ENCODE assay signal across 23 mouse cellular contexts in the genomic region with DNA sequence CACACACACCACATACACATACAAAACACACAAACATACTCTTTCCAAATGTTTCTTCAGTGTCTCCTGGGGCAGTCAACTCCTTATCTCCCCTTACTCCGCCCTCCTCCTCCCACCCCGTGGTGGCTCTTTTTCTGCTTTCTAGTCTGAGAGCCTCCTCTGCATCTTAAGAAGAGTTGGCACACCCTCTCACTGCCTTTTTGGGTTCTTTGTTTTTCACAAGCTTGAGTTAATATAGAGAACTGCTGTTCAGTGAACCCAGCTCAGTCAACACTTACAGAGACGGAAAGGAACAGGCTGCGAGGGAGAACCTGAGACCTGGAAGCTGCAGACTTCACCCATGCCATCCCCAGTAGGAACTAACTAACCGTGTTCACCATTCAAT. TPM values are rescaled to one million over a fixed set of nuclear protein-coding genes. Genes with fewer than 3 reads are reported as not detected.
DNase-seq lines count a peak whose midpoint lies in the region; ATAC-seq and TF ChIP-seq lines count a peak whose summit lies in the region.
"Had no signal": no experiment of that assay in that cellular context is flagged by ENCODE, and none has a peak within 500 bp of the region (broad histone marks: within the 10 kb centered on the region; RNA-seq: fewer than 3 reads in every experiment).

No protein-coding gene starts in this region.

- H3K4me3 ChIP-seq in MEL (ENCODE audit: control insufficient read depth in 1 of 2, insufficient read depth in 1 of 2, low read depth in 2 of 2, low read length in 2 of 2) = no peak overlapping the region
- no peak overlapping the region for H3K4me3 ChIP-seq in hindbrain, embryonic 13.5 days
- H3K4me3 ChIP-seq: heart, embryonic 10.5 days; layer of hippocampus, adult 2 months; left cerebral cortex, adult 2 months; limb, embryonic 13.5 days had no signal

- no peak overlapping the region for H3K4me2 ChIP-seq in hindbrain, embryonic 13.5 days
- H3K4me2 ChIP-seq: hindbrain, embryonic 14.5 days; limb, embryonic 13.5 days had no signal

- H3K36me3 ChIP-seq in MEL (ENCODE audit: control insufficient read depth in 1 of 2, insufficient read depth in 2 of 2, low read length in 2 of 2) = no peaks in the 10 kb centered on the region
- H3K36me3 ChIP-seq in hindbrain, embryonic 13.5 days = no peaks in the 10 kb centered on the region
- H3K36me3 ChIP-seq: heart, embryonic 10.5 days; limb, embryonic 13.5 days had no signal

- H3K4me1 ChIP-seq in MEL (ENCODE audit: control insufficient read depth in 1 of 2, insufficient read depth in 2 of 2, low read length in 2 of 2) = no peaks in the 10 kb centered on the region
- H3K4me1 ChIP-seq in hindbrain, embryonic 13.5 days (replicated peaks) = peaks cover 6% of the 10 kb centered on the region; the same call in 1 of the 2 replicates
- H3K4me1 ChIP-seq: limb, embryonic 13.5 days had no signal

- no peak overlapping the region for H3K9ac ChIP-seq in MEL (ENCODE audit: control insufficient read depth, low read depth, low read length, poor library complexity, severe bottlenecking)
- no peak overlapping the region for H3K9ac ChIP-seq in hindbrain, embryonic 13.5 days
- H3K9ac ChIP-seq: hindbrain, embryonic 14.5 days; limb, embryonic 13.5 days; liver, embryonic 14.5 days had no signal

- no peaks in the 10 kb centered on the region for H3K9me3 ChIP-seq in MEL (replicated peaks; ENCODE audit: insufficient read depth, low read length)
- no peaks in the 10 kb centered on the region for H3K9me3 ChIP-seq in hindbrain, embryonic 13.5 days
- H3K9me3 ChIP-seq: heart, embryonic 10.5 days; limb, embryonic 13.5 days; megakaryocyte, embryonic 14.5 days had no signal

- 88% methylated on average over 5 of the region's 5 CpGs for WGBS in hindbrain, embryonic 13.5 days

- no peak for TF ChIP-seq POLR2A in MEL (IDR thresholded peaks at IDR 0.05; ENCODE audit: control insufficient read depth in 1 of 2, insufficient read depth in 1 of 2, low read depth in 1 of 2, low read length in 2 of 2, poor library complexity in 1 of 2)

- H3K27me3 ChIP-seq in MEL (ENCODE audit: control insufficient read depth in 1 of 2, insufficient read depth in 2 of 2, low read length in 2 of 2) = no peaks in the 10 kb centered on the region
- 0 out of 2 replicates have a peak, but pooled peaks cover 3% of the 10 kb centered on the region for H3K27me3 ChIP-seq in hindbrain, embryonic 13.5 days
- H3K27me3 ChIP-seq: limb, embryonic 13.5 days had no signal

- TF ChIP-seq CTCF in MEL (IDR thresholded peaks at IDR 0.05 in 2 of 3, conservative IDR thresholded peaks at IDR 0.05 in 1 of 3; ENCODE audit: control insufficient read depth in 1 of 3, insufficient read depth in 1 of 3, low read depth in 2 of 3, low read length in 3 of 3, poor library complexity in 1 of 3, severe bottlenecking in 1 of 3) = no peak

- H3K79me2 ChIP-seq in MEL (ENCODE audit: control insufficient read depth, insufficient read depth, low read length, poor library complexity) = no peaks in the 10 kb centered on the region

- peak; percentile 47 to 60 for DNase-seq in right cerebral cortex, postnatal 10 days (ENCODE audit: low spot score in 2 of 2)
- DNase-seq in right cerebral cortex, postnatal 4 days = no peak
- DNase-seq in CD4-positive, CD25-positive, alpha-beta regulatory T cell, adult 2 months (ENCODE audit: low read depth, low spot score) = peak; percentile 60
- peak; percentile 3 for DNase-seq in MEL (ENCODE audit: low read depth, low spot score)
- DNase-seq in naive thymus-derived CD4-positive, alpha-beta T cell, adult 2 months (ENCODE audit: low read depth) = peak; percentile 76
- DNase-seq in testis, postnatal 14 days (ENCODE audit: low spot score) = no peak
- DNase-seq: adrenal gland, postnatal 14 days; cerebellum, adult 8-10 months; gastrocnemius, postnatal 25 days; heart, postnatal 10 days; lung, postnatal 10 days had no signal

- no peak overlapping the region for H3K27ac ChIP-seq in MEL (ENCODE audit: control insufficient read depth, low read depth, low read length)
- no peak overlapping the region for H3K27ac ChIP-seq in hindbrain, embryonic 13.5 days
- H3K27ac ChIP-seq: heart, embryonic 10.5 days; hindbrain, embryonic 14.5 days; kidney, postnatal 0 days; layer of hippocampus, adult 2 months; left cerebral cortex, adult 2 months; limb, embryonic 13.5 days; liver, embryonic 14.5 days had no signal

- no peak for TF ChIP-seq RAD21 in MEL (IDR thresholded peaks at IDR 0.05; ENCODE audit: low read depth, low read length)

- no peak for ATAC-seq in hindbrain, embryonic 13.5 days (ENCODE audit: low FRiP score)
- ATAC-seq: activated CD4-positive, CD25-positive, alpha-beta regulatory T cell, adult 4 months; intestine, embryonic 16.5 days; midbrain, embryonic 16.5 days had no signal

- TF ChIP-seq EP300 in MEL (IDR thresholded peaks at IDR 0.05; ENCODE audit: low read depth in 1 of 2, low read length in 2 of 2) = no peak

TF ChIP-seq in MEL, 35 proteins besides CTCF, POLR2A, EP300 and RAD21:
- TF ChIP-seq UBTF (IDR thresholded peaks at IDR 0.05; ENCODE audit: borderline replicate concordance, insufficient read depth, low read depth, low read length) (no peak), BHLHE40 (IDR thresholded peaks at IDR 0.05; ENCODE audit: borderline replicate concordance, low read depth, low read length) (no peak), USF1 (IDR thresholded peaks at IDR 0.05; ENCODE audit: low read depth, low read length) (no peak), MAX (IDR thresholded peaks at IDR 0.05; ENCODE audit: low read length) (no peak), HCFC1 (IDR thresholded peaks at IDR 0.05; ENCODE audit: low read depth, low read length) (no peak), KAT2A (conservative IDR thresholded peaks at IDR 0.05; ENCODE audit: low read depth, low read length) (no peak), MAFK (IDR thresholded peaks at IDR 0.05; ENCODE audit: borderline replicate concordance, low read depth, low read length) (no peak), MYC (IDR thresholded peaks at IDR 0.05; ENCODE audit: low read depth, low read length) (no peak), SIN3A (IDR thresholded peaks at IDR 0.05; ENCODE audit: low read length) (no peak), TCF12 (IDR thresholded peaks at IDR 0.05; ENCODE audit: low read depth, low read length) (no peak), NELFE (IDR thresholded peaks at IDR 0.05; ENCODE audit: low read depth, low read length) (no peak), JUND (IDR thresholded peaks at IDR 0.05; ENCODE audit: low read depth, low read length) (no peak), NRF1 (IDR thresholded peaks at IDR 0.05; ENCODE audit: insufficient read depth, low read depth, low read length, poor library complexity, severe bottlenecking) (no peak), GABPA (IDR thresholded peaks at IDR 0.05; ENCODE audit: low read depth, low read length) (no peak)

RNA-seq across cellular contexts. Expression of gene Arl4c, which starts 45.9 kb away (rescaled TPM):
- total RNA-seq in MEL (2012; rRNA removed) = not detected in 2 replicates
- not detected for polyA plus RNA-seq in MEL (2012; ENCODE audit: insufficient read depth in 1 of 2, insufficient read length in 2 of 2, low read depth in 1 of 2, low replicate concordance in 2 of 2, missing spikeins in 1 of 2)
- polyA plus RNA-seq in hindbrain, embryonic 13.5 days (2015; fragmentation: Nextera tagmentation; extraction: Ambion mirVana) = 41.3 and 42.8 TPM in 2 replicates

Comparison
In these comparisons a context has a peak if more than half of its experiments do, and no peak if none do; other contexts are left out.
1. DNase-seq: peak in right cerebral cortex, postnatal 10 days (2 of 2), CD4-positive, CD25-positive, alpha-beta regulatory T cell, adult 2 months (single experiment), MEL (single experiment) and naive thymus-derived CD4-positive, alpha-beta T cell, adult 2 months (single experiment); none in right cerebral cortex, postnatal 4 days (single experiment) and testis, postnatal 14 days (single experiment).
2. RNA of gene Arl4c, which starts 45.9 kb away (polyA plus RNA-seq): 41.3 to 42.8 TPM in hindbrain, embryonic 13.5 days; not detected in MEL; every median in the first group is over 10 times any median in the second.